Mouse (Mus musculus) v-Abl transformed pro-B cells (cell line): ENCODE data around the gene Rhno1.
"Not testable (repeated sequence)": the region's sequence is repeated elsewhere in the genome, so short reads cannot be mapped to it uniquely, and the experiment has no call there.

Source experiments
- in situ Hi-C, 2 experiments: fragments of 400-800 bp; cut with MboI; formaldehyde crosslinking; loops; one replicate each; pipeline ENCODE4 v1.15.1; 2025; ENCODE audit not compliant: unreplicated experiment in 2 of 2

Rhno1 gene

DNA sequence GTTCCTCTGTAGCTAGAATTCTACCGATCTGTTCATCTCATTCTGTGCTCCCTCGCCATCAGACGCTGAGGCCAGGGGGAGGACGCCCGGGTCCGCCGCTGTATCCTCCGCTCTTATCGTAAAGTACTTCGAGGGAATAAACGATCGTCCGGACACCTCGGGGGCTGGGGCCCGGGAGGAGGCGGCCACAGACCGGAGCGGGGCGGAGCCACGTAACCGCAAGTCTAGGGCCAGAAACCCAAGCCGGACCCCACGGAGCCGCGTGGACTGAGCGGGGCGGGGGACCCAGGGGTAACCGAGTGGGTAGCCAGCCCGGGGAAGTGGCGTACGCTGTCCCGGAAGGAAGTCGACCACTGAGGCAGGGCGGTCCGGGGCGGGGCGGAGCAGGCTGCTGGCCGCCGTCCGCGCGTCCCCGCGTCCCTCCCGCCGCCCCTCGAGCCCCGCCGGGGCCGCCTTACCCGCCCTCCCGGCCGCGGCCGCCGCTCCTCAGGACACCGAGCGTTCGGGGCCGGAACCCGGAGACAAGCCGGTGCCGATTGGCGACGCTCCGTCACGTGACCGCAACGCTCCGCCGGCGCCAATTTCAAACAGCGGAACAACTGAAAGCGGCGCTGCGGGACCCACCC, at the start of gene Rhno1, which contains the start of gene Foxm1:
Rhno1 (minus strand) TSS at position 531 of the 626 bp plus-strand sequence.
Foxm1 (plus strand) TSS at position 587 of the 626 bp plus-strand sequence.
- in situ Hi-C loops, result loop anchor here (5.0 to 25.0 kb wide), 3 partner anchors 50 to 1225 kb away; no protein-coding TSS in a partner anchor

DNA sequence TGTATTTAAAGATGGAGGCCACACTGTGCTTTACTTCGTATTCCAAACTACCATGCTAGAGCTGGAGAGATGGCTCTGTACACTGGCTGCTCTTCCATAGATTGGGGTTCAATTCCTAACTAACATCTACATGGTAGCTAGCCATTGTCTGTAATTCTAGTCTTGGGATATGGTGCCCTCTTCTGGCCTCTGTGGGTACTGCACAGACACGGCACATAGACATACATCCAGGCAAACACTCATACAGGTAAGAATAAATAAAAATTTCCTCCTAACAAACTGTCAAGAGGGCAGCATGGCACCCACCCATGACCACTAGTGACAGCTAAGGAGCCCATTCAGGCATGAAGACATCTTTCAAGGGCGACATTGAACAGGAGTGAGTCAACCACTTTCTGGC, 48.4 kb upstream of the Rhno1 start:
- in situ Hi-C loops, result loop anchor here (5.0 to 25.0 kb wide), 3 partner anchors 49 to 849 kb away; partner anchors contain the start of genes Cracr2a (in 1 of the 2), Foxm1 (in 1 of the 2) and Rhno1 (in 1 of the 2)

DNA sequence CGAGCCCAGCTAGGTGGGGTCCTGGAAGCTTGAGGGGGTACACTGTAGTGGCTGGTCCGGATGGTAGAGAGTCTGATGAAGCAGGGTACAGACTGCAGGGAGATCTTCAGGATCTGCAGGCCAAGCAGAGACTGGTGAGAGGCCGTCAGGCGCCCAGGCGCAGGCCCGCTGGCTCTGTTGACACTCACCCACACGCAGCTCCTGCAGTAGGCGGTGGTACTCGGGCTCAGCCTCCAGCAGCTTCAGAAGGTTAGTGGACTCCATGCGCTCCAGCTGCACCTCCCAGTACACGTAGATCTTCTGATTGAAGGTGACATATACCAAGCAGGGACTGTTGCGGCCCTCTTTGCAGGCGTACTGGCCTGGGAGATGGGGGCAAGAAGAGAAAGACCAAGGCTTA, 47.6 kb upstream of the Rhno1 start:
- in situ Hi-C loops, result loop anchor here (5.0 to 25.0 kb wide), 3 partner anchors 48 to 848 kb away; partner anchors contain the start of genes Cracr2a (in 1 of the 2), Foxm1 (in 1 of the 2) and Rhno1 (in 1 of the 2)

DNA sequence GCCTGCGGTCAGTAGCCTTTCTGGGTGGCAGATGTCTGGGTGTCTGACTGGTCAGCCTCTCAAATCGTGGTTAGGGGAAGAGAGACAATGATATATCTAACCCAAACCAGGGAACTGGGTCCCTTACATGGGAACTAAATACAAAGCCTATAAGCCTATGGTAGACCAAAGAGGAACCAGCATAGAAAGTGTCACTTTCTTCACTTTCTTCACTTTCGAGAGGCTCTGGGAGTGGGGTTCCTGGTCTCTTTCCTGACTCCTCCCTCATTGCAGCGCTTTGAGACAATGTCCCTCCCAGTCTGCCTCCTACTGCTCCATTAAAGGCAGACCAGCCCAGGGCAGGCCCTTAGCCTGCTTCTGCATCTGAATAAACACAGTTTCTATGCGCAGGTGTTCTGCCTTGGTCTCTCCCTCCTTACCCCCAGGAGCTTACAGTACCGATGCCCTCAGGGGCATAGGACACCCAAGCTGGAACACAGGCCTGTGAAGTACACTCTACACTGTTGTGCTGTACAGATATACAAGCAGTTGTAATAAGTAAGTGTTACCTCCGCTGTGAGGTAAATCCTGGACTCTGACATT, 45.9 kb upstream of the Rhno1 start:
- in situ Hi-C loops, result loop anchor here in 1 of 2 experiments (25.0 kb wide), 1 partner anchor 846 kb away; the partner anchor contains the start of gene Cracr2a

DNA sequence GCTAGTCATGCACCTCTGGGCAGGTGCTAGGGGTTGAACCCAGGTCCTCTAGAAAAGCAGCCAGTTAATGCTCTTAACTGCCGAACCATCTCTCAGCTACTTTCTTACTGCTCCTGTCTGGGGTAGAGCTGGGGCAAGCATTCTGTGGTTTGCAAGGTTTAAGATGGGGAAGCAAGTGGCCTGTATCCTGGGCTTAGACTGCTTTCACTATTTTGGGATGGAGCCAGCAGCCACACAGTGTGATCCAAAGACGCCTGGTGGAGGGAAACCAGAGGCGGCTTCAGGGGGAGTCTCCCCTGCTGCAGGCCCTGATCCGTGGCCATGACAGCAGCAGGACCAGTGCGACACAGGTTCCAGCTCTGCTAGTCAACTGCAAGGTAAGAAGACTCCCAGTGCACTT, 42.0 kb upstream of the Rhno1 start:
- in situ Hi-C loops, result loop anchor here in 1 of 2 experiments (25.0 kb wide), 1 partner anchor 842 kb away; the partner anchor contains the start of gene Cracr2a

DNA sequence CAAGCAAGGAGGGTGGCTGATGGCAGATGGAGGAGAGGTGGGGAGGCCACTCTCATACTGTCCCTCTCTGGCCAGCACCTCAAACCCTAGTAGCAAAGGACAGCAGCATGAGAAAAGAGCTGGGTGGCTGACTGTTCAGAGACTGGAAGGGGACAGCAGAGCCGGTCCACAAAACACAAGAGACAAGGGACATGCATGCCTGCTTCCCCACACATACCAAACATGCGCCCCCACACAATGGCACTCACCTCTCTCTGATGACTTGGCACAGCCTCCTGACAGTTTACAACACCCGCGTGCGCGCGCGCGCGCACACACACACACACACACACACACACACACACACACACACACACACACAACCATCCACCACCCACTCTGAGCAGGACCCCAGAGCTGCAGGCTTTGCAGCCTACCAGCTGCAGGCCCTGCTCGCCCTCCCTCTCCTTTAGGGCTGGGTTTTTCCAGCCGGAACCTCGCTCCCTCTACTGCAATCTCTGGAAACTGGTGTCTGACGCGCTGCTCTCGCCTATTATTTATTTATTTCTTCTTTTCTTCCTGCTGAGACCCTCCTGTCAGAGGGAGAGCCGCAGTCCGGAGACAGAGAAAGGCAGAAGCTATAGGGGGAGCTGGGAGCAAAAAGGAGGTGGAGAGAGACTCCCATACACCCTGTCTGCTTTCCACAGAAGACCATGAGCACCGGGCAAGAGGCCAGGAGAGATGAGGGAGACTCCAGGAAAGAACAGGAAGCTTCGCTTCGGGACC, 36.9 kb upstream of the Rhno1 start:
- in situ Hi-C loops, result loop anchor here in 1 of 2 experiments (25.0 kb wide), 1 partner anchor 837 kb away; the partner anchor contains the start of gene Cracr2a

DNA sequence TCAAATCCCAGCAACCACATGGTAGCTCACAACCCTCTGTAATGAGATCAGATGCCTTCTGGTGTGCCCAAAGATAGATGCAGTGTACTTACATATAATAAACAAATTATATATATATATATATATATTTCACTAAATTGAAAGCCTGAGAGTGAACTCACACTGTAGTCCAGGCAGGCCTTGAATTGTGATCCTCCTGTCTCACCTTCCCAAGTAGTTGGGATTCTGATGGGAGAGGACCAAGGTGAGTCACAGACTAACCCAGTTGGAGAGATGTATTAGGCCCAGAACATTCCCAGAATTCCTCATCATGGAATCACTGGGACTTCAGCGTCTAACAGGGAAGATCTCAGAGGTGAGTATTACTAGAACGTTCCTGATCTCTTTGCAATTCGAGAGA, 36.3 kb upstream of the Rhno1 start, which contains the start of gene Nrip2:
Nrip2 (plus strand) TSS at position 301 of the 400 bp plus-strand sequence.
- in situ Hi-C loops, result no loop called here

DNA sequence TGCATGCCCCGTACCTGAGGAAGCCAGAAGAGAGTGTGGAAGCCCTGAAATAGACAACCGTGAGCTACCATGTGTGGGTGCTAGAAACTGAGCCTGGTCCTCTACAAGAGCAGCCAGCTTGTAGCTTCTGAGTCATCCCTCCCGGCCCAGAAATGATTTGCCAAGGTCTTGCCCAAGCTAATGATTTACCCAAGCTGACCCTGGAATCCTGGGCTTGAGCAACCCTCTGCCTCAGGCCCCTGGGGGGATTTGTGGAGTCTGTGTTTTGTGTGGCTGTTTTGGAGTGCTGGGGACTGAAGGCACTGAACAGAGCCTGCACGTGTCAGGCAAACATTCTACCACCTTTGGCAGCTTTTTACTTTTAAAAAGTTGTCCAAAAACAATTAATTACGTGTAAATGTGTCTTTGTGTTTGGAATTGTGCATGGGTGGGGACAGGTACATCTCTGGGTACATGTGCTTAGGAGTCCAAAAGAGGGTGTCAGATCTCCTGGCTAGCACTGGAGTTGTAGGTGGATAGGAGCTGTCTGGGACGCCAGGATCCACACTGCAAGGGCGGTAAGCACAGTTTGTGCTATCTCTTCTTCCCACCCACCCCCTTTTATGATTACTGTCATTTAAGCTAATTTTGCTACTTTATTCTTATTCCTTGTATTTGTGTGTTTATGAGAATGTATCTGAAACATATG, 35.0 kb upstream of the Rhno1 start:
- in situ Hi-C loops, result no loop called here

DNA sequence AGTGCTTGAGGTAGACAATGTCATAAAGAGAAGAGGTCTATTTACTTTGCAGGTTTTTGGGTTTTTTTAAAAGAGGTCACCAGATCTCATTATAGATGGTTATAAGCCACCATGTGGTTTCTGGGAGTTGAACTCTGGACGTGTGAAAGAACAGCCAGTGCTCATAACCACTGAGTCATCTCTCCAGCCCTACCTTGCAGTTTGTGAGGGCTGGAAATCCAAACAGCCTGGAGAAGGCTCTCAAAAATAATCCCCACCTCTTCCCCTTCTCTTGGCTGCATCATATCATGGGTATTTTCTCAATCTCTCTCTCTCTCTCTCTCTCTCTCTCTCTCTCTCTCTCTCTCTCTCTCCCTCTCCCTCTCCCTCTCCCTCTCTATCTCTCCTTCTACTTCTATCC, 28.0 kb upstream of the Rhno1 start:
- in situ Hi-C loops, result no loop called here

DNA sequence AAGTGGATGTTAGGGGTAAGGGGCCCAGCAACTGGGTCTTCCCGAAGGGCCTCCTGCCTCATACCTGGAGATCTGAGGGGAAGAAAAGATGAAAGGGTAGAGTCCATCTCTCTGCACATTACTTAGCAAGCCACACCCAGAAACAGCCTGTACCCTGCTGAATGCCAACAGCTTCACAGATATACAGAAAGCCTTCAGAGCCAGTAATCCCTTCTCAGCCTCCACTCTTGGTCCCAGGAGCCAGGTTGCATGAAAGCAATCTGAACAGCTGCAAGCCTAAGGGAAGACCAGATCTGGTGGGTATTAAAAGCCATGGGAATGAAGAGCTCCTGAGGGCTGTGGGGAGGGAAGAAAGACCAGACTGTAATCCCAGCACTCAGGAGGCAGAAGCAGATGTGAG, 26.5 kb upstream of the Rhno1 start:
- in situ Hi-C loops, result no loop called here

DNA sequence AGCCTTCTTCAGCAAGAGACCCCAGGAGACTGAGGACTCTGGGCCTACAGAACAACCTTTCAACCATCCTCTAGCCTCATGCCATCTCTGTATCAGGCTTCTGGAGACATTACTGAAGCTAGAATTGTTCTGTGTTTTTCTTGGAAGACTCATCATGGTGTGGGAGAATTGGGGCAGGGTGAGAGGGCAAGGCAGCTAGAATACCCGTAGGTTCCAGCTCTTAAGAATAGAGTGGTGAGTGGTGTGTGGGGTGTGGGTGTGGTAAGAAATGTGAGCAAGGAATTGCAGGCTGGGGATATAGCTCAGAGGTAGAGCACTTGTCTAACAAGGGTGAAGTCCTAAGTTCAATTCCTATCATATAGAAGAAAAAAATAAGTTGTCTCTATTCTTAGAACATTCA, 22.3 kb upstream of the Rhno1 start:
- in situ Hi-C loops, result no loop called here

DNA sequence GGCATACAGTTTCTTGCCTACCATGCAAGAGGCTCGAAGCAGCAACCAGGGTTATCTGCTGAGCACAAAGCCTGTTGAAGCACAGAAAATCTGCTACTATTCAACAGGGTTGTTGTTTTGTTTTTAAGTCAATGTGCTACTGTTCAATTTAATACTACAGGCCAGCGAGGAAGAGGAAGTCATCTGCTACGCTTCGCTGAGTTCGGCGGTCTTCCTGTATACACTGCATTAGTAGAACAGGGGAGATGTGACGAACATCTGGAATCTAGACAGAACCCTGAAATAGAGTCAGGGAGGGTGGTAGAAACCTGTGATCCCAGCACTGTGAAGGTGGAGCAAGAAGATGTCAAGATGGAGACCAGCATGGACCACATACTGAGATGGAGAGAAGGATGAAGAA, 21.0 kb upstream of the Rhno1 start:
- in situ Hi-C loops, result no loop called here

DNA sequence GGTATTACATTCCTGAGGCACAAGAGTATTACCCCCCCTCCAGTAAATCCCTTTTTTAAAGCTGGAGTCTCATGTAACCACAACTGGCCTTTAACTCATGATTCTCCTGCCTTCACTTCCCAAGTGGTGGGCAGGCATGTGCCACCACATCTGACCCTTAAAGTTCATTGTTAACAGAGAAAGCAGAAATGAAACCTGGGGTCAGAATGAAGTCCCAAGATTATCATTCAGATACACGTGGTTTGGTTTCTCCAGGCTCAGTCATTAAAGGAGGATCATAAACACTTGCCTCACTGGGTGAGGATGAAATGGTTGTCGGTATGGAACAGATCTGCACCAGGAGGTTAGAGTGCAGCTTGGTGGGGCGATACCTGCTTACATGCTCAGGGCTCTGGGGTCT, 18.5 kb upstream of the Rhno1 start:
- in situ Hi-C loops, result no loop called here

DNA sequence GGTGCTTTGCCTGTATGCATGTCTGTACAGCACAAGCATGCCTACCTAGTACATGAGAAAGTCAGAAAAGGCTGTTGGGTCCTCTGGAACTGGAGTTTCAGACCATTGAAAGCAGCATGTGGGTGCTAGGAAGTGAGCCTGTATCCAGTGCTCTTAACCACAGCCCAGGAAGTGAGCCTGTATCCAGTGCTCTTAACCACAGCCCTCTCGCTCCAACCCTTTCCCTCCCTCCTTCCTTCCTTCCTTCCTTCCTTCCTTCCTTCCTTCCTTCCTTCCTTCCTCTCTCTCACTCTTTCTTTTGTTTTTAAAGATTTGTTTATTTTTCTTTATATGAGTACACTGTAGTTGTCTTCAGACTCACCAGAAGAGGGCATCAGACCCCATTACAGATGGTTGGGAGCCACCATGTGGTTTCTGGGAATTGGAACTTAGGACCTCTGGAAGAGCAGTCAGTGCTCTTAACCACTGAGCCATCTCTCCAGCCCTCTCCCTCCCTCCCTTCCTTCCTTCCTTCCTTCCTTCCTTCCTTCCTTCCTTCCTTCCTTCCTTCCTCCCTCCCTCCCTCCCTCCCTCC, 18.0 kb upstream of the Rhno1 start:
- in situ Hi-C loops, result not testable (repeated sequence)

DNA sequence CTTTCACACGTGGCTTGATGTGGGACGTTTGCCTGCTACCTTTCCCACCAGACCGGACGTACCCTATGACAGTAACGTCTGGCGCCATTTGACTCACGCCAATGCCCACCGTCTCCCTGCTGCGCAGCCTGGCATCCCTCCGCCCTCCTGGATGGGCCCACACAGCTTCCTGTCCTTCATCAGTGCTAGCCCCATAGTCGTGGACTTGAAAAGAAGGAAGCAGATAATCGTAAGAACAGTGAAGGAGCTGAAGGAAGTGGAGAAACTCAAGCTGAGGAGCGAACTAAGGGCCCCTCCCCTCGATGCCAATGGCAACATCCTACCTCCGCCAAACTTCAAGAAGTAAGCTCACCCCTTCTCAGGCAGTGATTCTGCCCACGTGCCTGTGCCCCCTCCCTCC, 16.9 kb upstream of the Rhno1 start:
- in situ Hi-C loops, result no loop called here

DNA sequence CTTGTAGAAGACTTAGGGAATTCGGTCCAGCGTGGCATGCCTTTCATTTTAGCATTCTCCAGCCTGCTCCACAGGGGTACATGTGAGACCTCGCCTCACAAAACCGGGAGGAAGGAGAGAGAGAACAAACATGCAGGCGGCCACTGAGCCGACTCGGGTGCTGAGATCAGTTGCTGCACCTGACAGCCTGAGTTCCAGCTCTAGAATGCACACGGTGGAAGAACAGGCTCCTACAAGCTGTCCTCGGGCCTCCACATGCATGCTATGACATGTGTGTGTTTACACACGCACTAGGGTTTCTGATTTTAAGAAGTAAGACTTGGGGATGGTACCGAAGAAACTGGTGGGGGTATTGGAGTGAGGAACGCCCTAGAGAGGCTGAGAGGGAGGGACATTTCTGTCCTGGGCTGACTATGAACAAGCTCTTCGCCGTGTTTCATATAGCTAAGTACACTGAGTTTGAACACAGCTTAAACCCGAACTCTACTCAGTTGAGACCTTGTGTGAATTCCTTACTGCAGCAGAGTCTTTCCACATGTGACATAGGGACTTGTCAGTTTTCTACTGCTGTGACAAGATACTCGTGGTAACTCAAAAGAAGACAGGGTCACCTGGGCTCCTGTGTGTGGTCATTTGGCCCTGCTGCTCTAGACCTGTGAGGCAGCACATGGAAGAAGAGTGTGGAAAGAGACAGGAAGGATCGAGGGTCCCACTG, 13.8 kb upstream of the Rhno1 start:
- in situ Hi-C loops, result no loop called here

DNA sequence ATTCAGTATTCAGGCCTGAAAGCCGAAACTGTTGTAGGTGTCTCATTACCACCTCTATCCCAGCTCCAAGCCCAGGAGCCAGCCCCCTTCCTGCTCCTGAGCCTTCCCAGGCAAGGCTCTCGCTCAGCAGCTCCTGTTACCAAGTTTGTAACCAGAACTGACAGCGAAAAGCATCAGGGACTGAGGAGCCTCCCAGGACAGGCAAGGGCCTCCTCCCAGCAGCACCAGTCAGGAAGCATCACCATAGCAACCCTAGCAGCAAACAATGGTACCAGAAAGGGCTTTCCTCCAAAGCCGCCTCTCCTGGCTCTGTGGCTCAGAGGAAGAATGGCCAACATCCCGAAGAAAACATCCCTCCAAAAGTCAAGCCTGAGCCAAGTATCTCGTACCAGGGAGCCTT, 12.5 kb upstream of the Rhno1 start, which contains the start of the genes Tex52 and Gm44596:
Tex52 (plus strand) TSS at position 265 of the 400 bp plus-strand sequence.
Gm44596 (plus strand) TSS at position 312 of the 400 bp plus-strand sequence.
- in situ Hi-C loops, result no loop called here

DNA sequence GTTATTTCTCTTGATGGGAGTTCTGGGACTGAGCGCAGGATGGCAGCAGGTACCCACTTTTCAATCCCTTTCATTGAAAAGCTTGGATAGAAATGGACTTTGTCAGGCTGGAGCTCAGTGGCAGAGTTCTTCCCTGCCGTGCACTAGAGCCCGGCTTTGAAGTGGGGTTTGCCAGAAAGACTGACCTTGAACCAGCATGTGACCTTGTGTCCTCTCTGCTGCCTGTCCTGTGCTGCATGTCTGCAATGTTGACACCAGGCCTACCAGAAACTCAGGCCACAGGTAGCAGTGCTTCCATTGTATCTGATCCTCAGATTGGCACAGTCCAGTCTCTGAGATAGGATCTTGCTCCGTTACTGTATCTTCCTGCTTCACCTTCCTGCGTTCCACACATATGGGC, 7.3 kb upstream of the Rhno1 start:
- in situ Hi-C loops, result loop anchor here in 1 of 2 experiments (25.0 kb wide), 1 partner anchor 1233 kb away; no protein-coding TSS in a partner anchor

DNA sequence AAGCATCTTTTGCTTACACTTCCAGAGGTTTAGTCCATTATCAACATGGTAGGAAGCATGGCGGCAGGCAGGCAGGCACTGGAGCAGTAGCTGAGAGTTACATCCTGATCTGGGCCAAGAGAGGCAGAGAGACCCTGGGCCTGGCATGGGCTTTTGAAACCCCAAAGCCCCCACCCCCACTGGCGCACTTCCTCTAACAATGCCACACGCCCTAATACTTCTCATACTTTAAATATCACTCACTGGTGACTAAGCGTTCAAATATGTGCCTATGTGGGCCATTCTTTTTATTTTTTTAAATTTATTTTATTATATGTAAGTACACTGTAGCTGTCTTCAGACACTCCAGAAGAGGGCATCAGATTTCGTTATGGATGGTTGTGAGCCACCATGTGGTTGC, 3.8 kb upstream of the Rhno1 start:
- in situ Hi-C loops, result loop anchor here in 1 of 2 experiments (25.0 kb wide), 1 partner anchor 1229 kb away; no protein-coding TSS in a partner anchor
